Mouse (Mus musculus) embryonic fibroblast, embryonic 13.5 days (primary cell): ENCODE results near the gene Setd1b. TPM values are rescaled to one million over a fixed set of nuclear protein-coding genes. Genes with fewer than 3 reads are reported as not detected.
"Not testable (repeated sequence)": the region's sequence is repeated elsewhere in the genome, so short reads cannot be mapped to it uniquely, and the experiment has no call there.

Experiments used
- H3K27ac ChIP-seq: 2 replicates; pipeline ENCODE4 v1.5.1; 2012; ENCODE audit warnings: low read length, control low read depth, inconsistent platforms; ENCODE audit not compliant: insufficient read depth
- H3K4me1 ChIP-seq: 2 replicates; pipeline ENCODE4 v1.6.1; 2011; ENCODE audit warnings: low read length; ENCODE audit not compliant: control insufficient read depth, insufficient read depth
- H3K4me3 ChIP-seq: 2 replicates; pipeline ENCODE4 v1.5.1; 2011; ENCODE audit warnings: mild to moderate bottlenecking, control low read depth, low read length; ENCODE audit not compliant: insufficient read depth
- CTCF ChIP-seq: IDR thresholded peaks from 2 replicates; pipeline ENCODE4 v1.5.1; 2011; ENCODE audit warnings: mild to moderate bottlenecking, control low read depth, low read length, moderate library complexity, borderline replicate concordance; ENCODE audit not compliant: insufficient read depth
- POLR2A ChIP-seq: IDR thresholded peaks from 2 replicates; pipeline ENCODE4 v1.6.1; 2011; ENCODE audit warnings: low read depth, mild to moderate bottlenecking, control low read depth, low read length, moderate library complexity
- polyA plus RNA-seq: library from polyadenylated mRNA; stranded (reverse); fragments of >200 nt; gene quantifications from 2 replicates; pipeline ENCODE4 v1.2.4, GENCODE M21; 2011; ENCODE audit warnings: low read depth; ENCODE audit not compliant: missing spikeins, insufficient read length

The Setd1b gene
- polyA plus RNA-seq, 1 experiment, result 15.1 TPM

DNA sequence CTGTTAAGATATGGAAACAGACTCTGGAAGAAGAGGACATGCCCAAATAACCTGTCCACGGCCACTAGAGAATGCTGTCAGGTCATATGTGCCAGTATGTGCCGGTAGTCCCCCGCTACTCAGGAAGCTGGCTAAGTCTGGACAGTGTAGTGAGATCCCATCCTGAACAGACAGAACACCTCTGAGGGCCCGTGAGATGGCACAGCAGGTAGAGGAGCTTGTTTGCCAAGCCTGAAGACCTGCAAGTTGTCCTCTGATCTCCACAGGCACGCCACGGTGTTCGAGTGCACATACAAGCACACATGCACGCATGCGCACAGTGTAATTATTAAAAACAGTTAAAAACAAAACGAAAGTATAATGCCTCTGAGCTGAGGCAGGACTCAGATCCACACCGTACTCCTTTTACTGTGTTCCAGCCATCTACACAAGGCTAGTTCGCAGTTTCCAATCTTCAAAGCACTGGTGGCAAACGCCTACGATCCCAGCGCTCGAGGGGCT, 53.6 kb downstream of the Setd1b start:
- TF ChIP-seq POLR2A (no peak), CTCF (no peak)
- Histone ChIP-seq H3K27ac (no peak overlapping the region), H3K4me1 (no peaks in the 10 kb centered on the region), H3K4me3 (no peak overlapping the region)

DNA sequence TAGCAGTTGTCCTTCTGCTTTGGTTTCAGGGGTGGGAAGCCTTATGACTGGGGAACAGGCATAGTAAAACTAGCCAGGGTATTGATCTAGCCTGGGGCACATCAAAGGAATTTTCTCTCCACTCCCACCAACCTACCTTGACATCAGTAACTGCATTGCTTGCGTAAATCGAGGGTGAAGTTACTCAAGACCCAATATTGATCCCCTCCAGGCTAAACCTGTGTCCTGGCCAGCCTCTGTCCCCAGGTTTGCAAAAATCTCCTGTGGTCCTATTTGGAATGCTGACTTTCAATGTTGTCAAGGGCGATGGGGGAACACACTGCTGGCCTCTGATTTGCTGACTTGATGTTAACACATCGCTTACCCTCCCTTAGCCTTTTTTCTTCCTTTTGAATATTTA, 54.8 kb downstream of the Setd1b start:
- Histone ChIP-seq H3K4me3 (no peak overlapping the region), H3K27ac (no peak overlapping the region), H3K4me1 (no peaks in the 10 kb centered on the region)
- TF ChIP-seq POLR2A (no peak), CTCF (no peak)

DNA sequence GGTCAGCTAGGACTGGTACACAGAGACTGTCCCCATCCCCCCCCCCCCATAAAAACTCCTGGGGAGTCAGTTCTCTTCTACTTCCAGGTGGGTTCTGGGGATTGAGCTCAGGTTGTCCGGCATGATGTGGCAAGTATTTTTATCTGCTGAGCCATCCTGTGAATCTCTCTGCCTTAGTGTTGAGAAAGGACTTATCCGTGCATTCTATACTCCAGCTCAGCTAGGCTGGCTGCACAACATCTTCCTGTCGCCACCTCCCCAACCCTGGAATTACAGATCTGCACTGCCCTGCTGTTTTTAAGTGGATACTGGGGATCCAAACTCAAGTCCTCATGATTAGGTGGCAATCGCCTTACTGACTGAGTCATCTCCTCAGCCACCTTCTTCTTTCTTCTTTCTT, 56.5 kb downstream of the Setd1b start:
- H3K27ac ChIP-seq, result no peak overlapping the region
- no peak overlapping the region for H3K4me3 ChIP-seq
- no peaks in the 10 kb centered on the region for H3K4me1 ChIP-seq
- TF ChIP-seq POLR2A, result no peak
- no peak for TF ChIP-seq CTCF

DNA sequence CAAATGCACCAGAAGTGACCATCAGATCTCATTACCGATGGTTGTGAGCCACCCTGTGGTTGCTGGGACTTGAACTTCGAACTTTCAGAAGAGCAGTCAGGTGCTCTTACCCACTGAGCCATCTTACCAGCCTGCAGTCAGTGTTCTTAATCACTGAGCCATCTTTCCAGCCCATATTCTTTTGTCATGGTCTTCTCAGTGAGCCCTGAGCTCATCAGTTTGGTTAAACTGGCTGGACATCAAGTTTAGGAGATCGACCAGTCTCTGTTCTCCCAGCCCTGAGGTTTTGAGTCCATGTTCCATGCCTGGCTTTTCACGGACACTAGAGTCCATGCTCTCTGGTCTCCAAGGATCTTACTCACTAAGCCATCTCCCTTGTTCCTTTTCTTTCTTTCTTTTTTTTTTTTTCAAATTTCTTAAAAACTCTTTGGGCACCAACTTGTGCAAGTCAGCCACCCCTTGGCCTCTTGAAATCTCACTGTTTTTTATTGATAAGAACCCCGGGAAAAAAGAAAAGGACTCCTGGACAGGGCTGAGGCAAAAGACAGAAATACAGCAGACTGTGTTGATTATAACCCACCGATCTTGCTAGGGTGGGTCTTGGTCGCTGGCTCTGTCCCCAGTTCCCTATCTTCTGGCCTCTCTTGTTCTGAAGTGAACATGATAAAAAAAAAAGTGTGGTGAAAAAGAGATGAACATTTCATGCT, 59.0 kb downstream of the Setd1b start:
- not testable (repeated sequence) for H3K4me3 ChIP-seq, H3K4me1 ChIP-seq, H3K27ac ChIP-seq

DNA sequence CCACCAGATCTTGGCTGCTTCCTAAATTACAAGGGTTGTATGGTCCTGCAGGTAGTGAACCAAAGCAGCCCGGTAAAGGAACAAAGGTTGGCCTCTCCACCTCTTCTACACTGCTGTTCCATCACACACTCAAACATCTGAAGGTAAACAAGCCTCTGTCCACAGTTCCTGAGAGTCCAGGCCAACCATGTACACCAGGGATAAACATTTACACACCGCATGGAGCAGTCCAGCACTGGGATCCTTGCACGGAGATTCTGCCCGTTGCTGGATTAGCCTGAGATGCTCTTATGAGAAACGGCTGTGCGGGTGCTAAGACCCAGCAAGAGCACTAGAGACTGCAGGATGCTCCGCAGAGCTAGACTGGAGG, 59.5 kb downstream of the Setd1b start:
- no peak for TF ChIP-seq CTCF
- no peak overlapping the region for H3K4me3 ChIP-seq
- H3K27ac ChIP-seq, result no peak overlapping the region
- no peaks in the 10 kb centered on the region for H3K4me1 ChIP-seq

DNA sequence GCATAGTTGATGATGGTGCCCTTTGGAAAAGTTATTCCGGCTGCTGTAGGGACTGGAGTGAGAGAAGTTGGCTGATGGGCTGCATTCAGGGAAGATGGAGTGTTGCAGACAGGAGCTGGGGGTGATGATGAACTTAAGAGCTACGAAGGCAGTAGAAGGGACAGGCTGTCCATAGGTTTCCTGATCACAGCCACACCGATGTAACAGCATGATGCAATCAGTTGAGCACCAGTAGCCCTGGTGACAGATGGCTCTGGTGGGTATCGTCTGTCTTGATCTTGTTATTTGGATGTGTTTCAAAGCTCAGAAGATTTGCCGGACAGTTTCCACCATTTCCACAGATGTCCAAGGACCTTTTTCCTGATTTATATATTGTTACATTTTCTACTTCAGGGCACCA, 60.0 kb downstream of the Setd1b start:
- H3K4me3 ChIP-seq, result no peak overlapping the region
- H3K27ac ChIP-seq, result no peak overlapping the region
- TF ChIP-seq CTCF (no peak), POLR2A (no peak)
- H3K4me1 ChIP-seq, result no peaks in the 10 kb centered on the region

GRCm38 (mm10) chr5:123202771-123203170, 60.8 kb downstream of the Setd1b start:
- H3K4me3 ChIP-seq, H3K27ac ChIP-seq, H3K4me1 ChIP-seq: not testable (repeated sequence)

DNA sequence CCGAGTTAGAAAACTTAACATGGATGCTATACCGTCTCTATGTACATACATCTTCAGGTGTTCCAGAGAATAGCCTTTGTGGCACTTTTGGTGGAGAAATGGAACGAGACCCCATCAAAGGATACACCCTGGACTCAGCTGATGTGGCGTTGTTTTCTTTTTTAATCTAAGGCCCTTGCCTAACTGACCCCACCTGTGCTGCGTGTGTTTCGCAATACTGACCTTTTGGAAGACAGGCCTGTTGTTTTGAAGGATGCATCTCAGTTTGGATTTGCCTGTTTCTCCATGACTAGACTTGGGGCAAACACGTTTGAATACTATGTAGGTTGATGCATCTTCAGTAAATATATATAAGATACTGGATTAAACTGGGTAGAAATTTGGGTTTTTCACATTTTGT, 61.6 kb downstream of the Setd1b start:
- not testable (repeated sequence) for H3K4me1 ChIP-seq, H3K27ac ChIP-seq, H3K4me3 ChIP-seq

Other genes with a start within 250 kb of the Setd1b start
- 18.0 and 22.4 TPM in 2 replicates for gene Kdm2b, start 152.4 kb upstream of the Setd1b start, polyA plus RNA-seq
- 9.3 and 10.6 TPM in 2 replicates for gene Orai1, start 127.1 kb upstream of the Setd1b start, polyA plus RNA-seq
- gene Morn3, start 95.2 kb upstream of the Setd1b start, polyA plus RNA-seq, result not detected in 2 replicates
- 5.5 and 9.1 TPM in 2 replicates for gene Tmem120b, start 73.8 kb upstream of the Setd1b start, polyA plus RNA-seq
- 2.3 and 2.4 TPM in 2 replicates for gene Rhof, start 9.5 kb upstream of the Setd1b start, polyA plus RNA-seq
- gene Psmd9, start 27.2 kb downstream of the Setd1b start, polyA plus RNA-seq, result 23.0 and 28.4 TPM in 2 replicates
- not detected in 2 replicates for gene Hpd, start 40.5 kb downstream of the Setd1b start, polyA plus RNA-seq
- 0.15 and 0.77 TPM in 2 replicates for gene Wdr66, start 109.9 kb downstream of the Setd1b start, polyA plus RNA-seq
- gene Bcl7a, start 201.6 kb downstream of the Setd1b start, polyA plus RNA-seq, result 9.9 and 11.2 TPM in 2 replicates